Mouse (Mus musculus) MEL (cell line): ENCODE measurements around the gene Gimap7. TPM values are rescaled to one million over a fixed set of nuclear protein-coding genes. Genes with fewer than 3 reads are reported as not detected.

Experiments used
- DNase-seq: peaks from one replicate; pipeline ENCODE4 v3.0.0; 2011; ENCODE audit warnings: low read depth, low spot score
- H3K27ac ChIP-seq: 2 replicates; pipeline ENCODE4 v1.5.1; 2012; ENCODE audit warnings: low read depth, mild to moderate bottlenecking, control low read depth, low read length, moderate library complexity; ENCODE audit not compliant: control insufficient read depth
- H3K27me3 ChIP-seq, 2 experiments: fragments of 150-350 bp in 1 of 2; sonication (generic) in 1 of 2; 2 replicates each; pipeline ENCODE4 v1.6.1; 2012; ENCODE audit warnings: low read length in 2 of 2, mild to moderate bottlenecking in 2 of 2, improper control_type of control experiment in 1 of 2, moderate library complexity in 1 of 2; ENCODE audit not compliant: insufficient read depth in 2 of 2, control insufficient read depth in 1 of 2
- H3K36me3 ChIP-seq, 2 experiments: 2 replicates each; pipeline ENCODE4 v1.6.1; 2012 to 2014; ENCODE audit warnings: low read length in 2 of 2, improper control_type of control experiment in 1 of 2, inconsistent platforms in 1 of 2, mild to moderate bottlenecking in 1 of 2; ENCODE audit not compliant: insufficient read depth in 2 of 2, control insufficient read depth in 1 of 2
- H3K4me1 ChIP-seq, 2 experiments: fragments of 150-350 bp in 1 of 2; sonication (generic) in 1 of 2; 2 replicates each; pipeline ENCODE4 v1.6.1; 2012; ENCODE audit warnings: low read length in 2 of 2, improper control_type of control experiment in 1 of 2, mild to moderate bottlenecking in 1 of 2; ENCODE audit not compliant: insufficient read depth in 2 of 2, control insufficient read depth in 1 of 2
- H3K4me3 ChIP-seq, 2 experiments: fragments of 150-350 bp in 1 of 2; sonication (generic) in 1 of 2; 2 replicates each; pipeline ENCODE4 v1.5.1; 2012; ENCODE audit warnings: low read depth in 2 of 2, low read length in 2 of 2, mild to moderate bottlenecking in 2 of 2, moderate library complexity in 2 of 2, control low read depth in 1 of 2, improper control_type of control experiment in 1 of 2; ENCODE audit not compliant: control insufficient read depth in 1 of 2, insufficient read depth in 1 of 2
- H3K79me2 ChIP-seq: 2 replicates; pipeline ENCODE4 v1.6.1; 2012; ENCODE audit warnings: mild to moderate bottlenecking, low read length, moderate library complexity; ENCODE audit not compliant: control insufficient read depth, poor library complexity, insufficient read depth
- H3K9ac ChIP-seq: 2 replicates; pipeline ENCODE4 v1.6.1; 2012; ENCODE audit warnings: low read depth, mild to moderate bottlenecking, control low read depth, low read length, moderate library complexity; ENCODE audit not compliant: control insufficient read depth, poor library complexity, severe bottlenecking
- H3K9me3 ChIP-seq: fragments of 150-350 bp; sonication (generic); replicated peaks from 2 replicates; pipeline ENCODE4 v1.6.1; 2012; ENCODE audit warnings: mild to moderate bottlenecking, low read length, improper control_type of control experiment, moderate library complexity; ENCODE audit not compliant: insufficient read depth
- BHLHE40 ChIP-seq: IDR thresholded peaks from 2 replicates; pipeline ENCODE4 v1.6.1; 2012; ENCODE audit warnings: low read depth, mild to moderate bottlenecking, inconsistent platforms, low read length, improper control_type of control experiment, borderline replicate concordance
- CHD2 ChIP-seq: IDR thresholded peaks from 2 replicates; pipeline ENCODE4 v1.6.1; 2011; ENCODE audit warnings: low read length, improper control_type of control experiment
- CTCF ChIP-seq, 3 experiments: IDR thresholded peaks in 2 of 3; conservative IDR thresholded peaks in 1 of 3; 2 replicates each; pipeline ENCODE4 v1.5.1; 2011 to 2012; ENCODE audit warnings: low read length in 3 of 3, low read depth in 2 of 3, mild to moderate bottlenecking in 2 of 3, improper control_type of control experiment in 1 of 3, inconsistent platforms in 1 of 3, mixed read lengths in 1 of 3, moderate library complexity in 1 of 3; ENCODE audit not compliant: control insufficient read depth in 1 of 3, insufficient read depth in 1 of 3, poor library complexity in 1 of 3, severe bottlenecking in 1 of 3
- E2F4 ChIP-seq: IDR thresholded peaks from 2 replicates; pipeline ENCODE4 v1.6.1; 2011; ENCODE audit warnings: low read depth, low read length, improper control_type of control experiment, borderline replicate concordance
- ELF1 ChIP-seq: IDR thresholded peaks from 2 replicates; pipeline ENCODE4 v1.6.1; 2014; ENCODE audit warnings: low read depth, mild to moderate bottlenecking, inconsistent platforms, low read length, improper control_type of control experiment, moderate library complexity
- ETS1 ChIP-seq: IDR thresholded peaks from 2 replicates; pipeline ENCODE4 v1.6.1; 2012; ENCODE audit warnings: low read depth, mild to moderate bottlenecking, inconsistent platforms, low read length, improper control_type of control experiment, moderate library complexity
- GABPA ChIP-seq: IDR thresholded peaks from 2 replicates; pipeline ENCODE4 v1.6.1; 2012; ENCODE audit warnings: low read depth, mild to moderate bottlenecking, inconsistent platforms, low read length, improper control_type of control experiment, moderate library complexity
- HCFC1 ChIP-seq: IDR thresholded peaks from 2 replicates; pipeline ENCODE4 v1.6.1; 2012; ENCODE audit warnings: low read depth, mild to moderate bottlenecking, inconsistent platforms, low read length, improper control_type of control experiment, moderate library complexity
- KAT2A ChIP-seq: conservative IDR thresholded peaks from 2 replicates; pipeline ENCODE4 v1.6.1; 2012; ENCODE audit warnings: low read depth, low read length, improper control_type of control experiment, inconsistent platforms
- MAX ChIP-seq: IDR thresholded peaks from 2 replicates; pipeline ENCODE4 v1.6.1; 2011; ENCODE audit warnings: low read length, improper control_type of control experiment
- MAZ ChIP-seq: IDR thresholded peaks from 2 replicates; pipeline ENCODE4 v1.6.1; 2012; ENCODE audit warnings: low read depth, mild to moderate bottlenecking, inconsistent platforms, low read length, improper control_type of control experiment
- MEF2A ChIP-seq: IDR thresholded peaks from 2 replicates; pipeline ENCODE4 v1.6.1; 2014; ENCODE audit warnings: low read depth, mild to moderate bottlenecking, inconsistent platforms, low read length, improper control_type of control experiment; ENCODE audit not compliant: poor library complexity, insufficient replicate concordance, severe bottlenecking; ENCODE audit errors: extremely low read depth
- MXI1 ChIP-seq: IDR thresholded peaks from 2 replicates; pipeline ENCODE4 v1.6.1; 2011; ENCODE audit warnings: mild to moderate bottlenecking, low read depth, low read length, improper control_type of control experiment
- MYB ChIP-seq: IDR thresholded peaks from 2 replicates; pipeline ENCODE4 v1.6.1; 2011; ENCODE audit warnings: mild to moderate bottlenecking, low read depth, low read length, improper control_type of control experiment
- MYC ChIP-seq: IDR thresholded peaks from 2 replicates; pipeline ENCODE4 v1.6.1; 2011; ENCODE audit warnings: low read depth, mild to moderate bottlenecking, low read length, improper control_type of control experiment, moderate library complexity
- POLR2A ChIP-seq, 2 experiments: IDR thresholded peaks; 2 replicates each; pipeline ENCODE4 v1.6.1; 2011 to 2012; ENCODE audit warnings: low read length in 2 of 2, mild to moderate bottlenecking in 2 of 2, control low read depth in 1 of 2, improper control_type of control experiment in 1 of 2, low read depth in 1 of 2, moderate library complexity in 1 of 2; ENCODE audit not compliant: control insufficient read depth in 1 of 2, insufficient read depth in 1 of 2, poor library complexity in 1 of 2
- POLR2AphosphoS5 ChIP-seq: IDR thresholded peaks from 2 replicates; pipeline ENCODE4 v1.6.1; 2012; ENCODE audit warnings: low read depth, borderline replicate concordance, mild to moderate bottlenecking, inconsistent platforms, low read length, moderate library complexity, mixed read lengths
- RCOR1 ChIP-seq: IDR thresholded peaks from 2 replicates; pipeline ENCODE4 v1.6.1; 2012; ENCODE audit warnings: low read depth, mild to moderate bottlenecking, inconsistent platforms, low read length, improper control_type of control experiment
- SIN3A ChIP-seq: IDR thresholded peaks from 2 replicates; pipeline ENCODE4 v1.6.1; 2012; ENCODE audit warnings: low read length, improper control_type of control experiment, inconsistent platforms
- SMC3 ChIP-seq: IDR thresholded peaks from 2 replicates; pipeline ENCODE4 v1.6.1; 2011; ENCODE audit warnings: low read depth, low read length, improper control_type of control experiment
- TAL1 ChIP-seq: IDR thresholded peaks from 2 replicates; pipeline ENCODE4 v1.6.1; 2012; ENCODE audit warnings: mild to moderate bottlenecking, inconsistent platforms, low read length, moderate library complexity, mixed read lengths
- TCF12 ChIP-seq: IDR thresholded peaks from 2 replicates; pipeline ENCODE4 v1.6.1; 2014; ENCODE audit warnings: low read depth, mild to moderate bottlenecking, inconsistent platforms, low read length, improper control_type of control experiment, moderate library complexity
- USF1 ChIP-seq: IDR thresholded peaks from 2 replicates; pipeline ENCODE4 v1.6.1; 2014; ENCODE audit warnings: low read depth, mild to moderate bottlenecking, inconsistent platforms, low read length, improper control_type of control experiment, moderate library complexity
- ZC3H11A ChIP-seq: IDR thresholded peaks from 2 replicates; pipeline ENCODE4 v1.6.1; 2012; ENCODE audit warnings: low read depth, mild to moderate bottlenecking, inconsistent platforms, low read length, improper control_type of control experiment
- ZKSCAN1 ChIP-seq: IDR thresholded peaks from 2 replicates; pipeline ENCODE4 v1.6.1; 2012; ENCODE audit warnings: low read depth, mild to moderate bottlenecking, inconsistent platforms, low read length, improper control_type of control experiment, moderate library complexity
- ZNF384 ChIP-seq: IDR thresholded peaks from 2 replicates; pipeline ENCODE4 v1.6.1; 2012; ENCODE audit warnings: low read depth, mild to moderate bottlenecking, inconsistent platforms, low read length, improper control_type of control experiment
- polyA plus RNA-seq, 2 experiments: library from polyadenylated mRNA; stranded (reverse) in 1 of 2; unstranded in 1 of 2; fragments of >175 nt in 1 of 2; fragments of >200 nt in 1 of 2; gene quantifications; 2 replicates each; pipeline versions ENCODE4 v1.2.1 to v1.2.4; 2012; ENCODE audit warnings: low replicate concordance in 2 of 2, low read depth in 1 of 2; ENCODE audit not compliant: insufficient read length in 2 of 2, insufficient read depth in 1 of 2, missing spikeins in 1 of 2
- total RNA-seq: library from RNA; depleted of rRNA; stranded (reverse); fragments of 300-350 nt; gene quantifications from 2 replicates; pipeline ENCODE4 v1.2.3, GENCODE M21; 2012

The Gimap7 gene
- total and polyA plus RNA-seq, 3 experiments = not detected

DNA sequence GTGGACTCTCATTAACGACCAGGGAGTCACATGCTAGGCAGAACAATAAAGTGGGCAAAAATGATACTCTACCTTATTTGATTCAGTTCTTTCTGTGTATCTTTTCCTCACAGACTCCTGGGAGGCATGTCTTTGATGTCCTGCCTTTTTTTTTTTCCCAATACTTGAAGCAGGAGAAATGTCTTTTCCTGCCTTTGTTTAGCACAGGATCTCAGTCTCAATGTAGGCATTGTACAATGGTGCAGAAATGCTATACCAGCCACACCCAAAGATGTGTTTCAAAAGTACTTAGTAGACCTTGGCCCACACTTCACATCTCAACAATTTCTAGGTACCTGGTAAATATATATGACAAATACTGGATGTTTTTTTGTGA is 20.9 kb upstream of the Gimap7 start:
- H3K9ac ChIP-seq = no peak overlapping the region
- H3K27me3 ChIP-seq = no peaks in the 10 kb centered on the region
- H3K9me3 ChIP-seq = no peaks in the 10 kb centered on the region
- H3K4me1 ChIP-seq = no peaks in the 10 kb centered on the region
- H3K4me3 ChIP-seq = no peak overlapping the region
- no peak overlapping the region for H3K27ac ChIP-seq
- TF ChIP-seq ELF1 (no peak), SMC3 (no peak)
- TF ChIP-seq, all 39 proteins: peak for 0
- DNase-seq = no peak
- H3K79me2 ChIP-seq = no peaks in the 10 kb centered on the region
- H3K36me3 ChIP-seq = no peaks in the 10 kb centered on the region

DNA sequence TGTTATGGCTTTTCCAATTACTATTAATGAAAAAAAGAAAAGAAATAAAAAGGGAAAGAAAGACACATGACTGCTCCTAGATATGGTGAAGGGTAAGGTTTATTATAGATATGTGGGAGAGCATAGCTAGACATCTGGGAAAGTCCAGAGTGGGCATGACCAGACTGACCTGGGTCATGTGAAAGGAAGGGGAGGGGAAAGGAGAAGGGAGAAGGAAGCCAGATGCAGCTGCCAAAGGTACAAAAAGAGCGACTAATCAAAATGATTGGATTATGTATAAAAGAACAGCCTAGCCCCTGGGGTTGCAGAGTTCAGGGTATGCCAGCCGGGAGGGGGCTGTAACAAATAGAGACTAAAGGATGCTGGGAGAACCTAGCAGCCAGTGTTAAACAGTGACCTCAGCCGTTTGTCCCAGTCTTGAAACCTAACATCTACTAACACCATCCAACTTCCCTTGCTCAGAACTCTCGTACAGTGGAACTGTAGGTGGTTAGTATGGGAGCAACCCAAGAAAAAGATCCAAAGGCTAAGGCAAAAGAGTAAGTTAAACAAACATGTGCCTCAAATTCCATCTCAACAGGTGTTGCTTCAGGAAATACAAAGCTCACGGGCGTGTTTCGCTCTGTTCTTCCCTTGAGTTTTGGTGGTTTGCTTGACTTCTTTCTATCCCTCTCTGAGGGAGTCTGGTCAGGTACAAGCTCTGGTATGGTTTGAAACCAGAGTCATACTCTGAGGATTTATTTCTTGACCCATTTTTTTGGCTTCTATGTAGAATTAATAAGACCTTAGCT is 20.2 kb upstream of the Gimap7 start:
- no peaks in the 10 kb centered on the region for H3K36me3 ChIP-seq
- H3K79me2 ChIP-seq = no peaks in the 10 kb centered on the region
- no peak overlapping the region for H3K9ac ChIP-seq
- TF ChIP-seq TAL1 (no peak), RCOR1 (no peak), MYB (no peak), POLR2A (IDR thresholded peaks at IDR 0.05; ENCODE audit: control insufficient read depth in 1 of 2, insufficient read depth in 1 of 2, low read depth in 1 of 2, low read length in 2 of 2, poor library complexity in 1 of 2) (no peak), E2F4 (no peak), ZKSCAN1 (no peak), MEF2A (no peak), ETS1 (no peak), MXI1 (no peak), USF1 (no peak), TCF12 (no peak), ELF1 (no peak), CTCF (IDR thresholded peaks at IDR 0.05 in 2 of 3, conservative IDR thresholded peaks at IDR 0.05 in 1 of 3; ENCODE audit: control insufficient read depth in 1 of 3, insufficient read depth in 1 of 3, low read depth in 2 of 3, low read length in 3 of 3, poor library complexity in 1 of 3, severe bottlenecking in 1 of 3) (no peak)
- no peaks in the 10 kb centered on the region for H3K9me3 ChIP-seq
- H3K4me3 ChIP-seq = no peak overlapping the region
- H3K27me3 ChIP-seq = no peaks in the 10 kb centered on the region
- H3K27ac ChIP-seq = no peak overlapping the region
- no peaks in the 10 kb centered on the region for H3K4me1 ChIP-seq
- DNase-seq = no peak

GRCm38 (mm10) chr6:48698888-48699287 is 19.5 kb upstream of the Gimap7 start:
- Histone ChIP-seq H3K36me3 (no peaks in the 10 kb centered on the region), H3K27me3 (no peaks in the 10 kb centered on the region), H3K9me3 (no peaks in the 10 kb centered on the region), H3K27ac (no peak overlapping the region), H3K4me1 (no peaks in the 10 kb centered on the region), H3K4me3 (no peak overlapping the region), H3K9ac (no peak overlapping the region), H3K79me2 (no peaks in the 10 kb centered on the region)
- DNase-seq = no peak
- TF ChIP-seq USF1 (no peak), CHD2 (no peak), ZKSCAN1 (no peak), POLR2AphosphoS5 (no peak), ETS1 (no peak), ZC3H11A (no peak), KAT2A (no peak), BHLHE40 (no peak), HCFC1 (no peak), ZNF384 (no peak), MAZ (no peak), RCOR1 (no peak), MYC (no peak), GABPA (no peak), SIN3A (no peak), POLR2A (IDR thresholded peaks at IDR 0.05; ENCODE audit: control insufficient read depth in 1 of 2, insufficient read depth in 1 of 2, low read depth in 1 of 2, low read length in 2 of 2, poor library complexity in 1 of 2) (no peak), MAX (no peak), TCF12 (no peak)
